Mouse (Mus musculus): ENCODE data around the gene Vkorc1. TPM values are rescaled to one million over a fixed set of nuclear protein-coding genes. Genes with fewer than 3 reads are reported as not detected.

Gene Vkorc1
- polyA plus RNA-seq, 1 experiment, result 31.8 TPM

GRCm38 (mm10) chr7:127879301-127879700, 16.1 kb downstream of the Vkorc1 start:
- Histone ChIP-seq H3K36me3 (ENCODE audit: control insufficient read depth, insufficient read depth, low read length, poor library complexity, severe bottlenecking) (peaks cover 41% of the 10 kb centered on the region), H3K9ac (ENCODE audit: low read depth, poor library complexity, severe bottlenecking) (no peak overlapping the region), H3K27me3 (ENCODE audit: control insufficient read depth, insufficient read depth, low read length, poor library complexity, severe bottlenecking) (no peaks in the 10 kb centered on the region), H3K4me1 (ENCODE audit: control insufficient read depth, insufficient read depth, low read length) (no peaks in the 10 kb centered on the region), H3K9me3 (replicated peaks; ENCODE audit: control insufficient read depth, insufficient read depth, low read length, poor library complexity, severe bottlenecking) (no peaks in the 10 kb centered on the region), H3K27ac (ENCODE audit: insufficient read depth, low read length) (no peak overlapping the region), H3K4me3 (ENCODE audit: low read depth, low read length) (no peak overlapping the region)
- no peak for TF ChIP-seq EP300 (IDR thresholded peaks at IDR 0.05; ENCODE audit: insufficient read depth, low read depth, low read length)
- TF ChIP-seq CTCF (IDR thresholded peaks at IDR 0.05; ENCODE audit: low read depth, low read length), result no peak
- no peak for TF ChIP-seq POLR2A (IDR thresholded peaks at IDR 0.05; ENCODE audit: insufficient read depth, low read length)

DNA sequence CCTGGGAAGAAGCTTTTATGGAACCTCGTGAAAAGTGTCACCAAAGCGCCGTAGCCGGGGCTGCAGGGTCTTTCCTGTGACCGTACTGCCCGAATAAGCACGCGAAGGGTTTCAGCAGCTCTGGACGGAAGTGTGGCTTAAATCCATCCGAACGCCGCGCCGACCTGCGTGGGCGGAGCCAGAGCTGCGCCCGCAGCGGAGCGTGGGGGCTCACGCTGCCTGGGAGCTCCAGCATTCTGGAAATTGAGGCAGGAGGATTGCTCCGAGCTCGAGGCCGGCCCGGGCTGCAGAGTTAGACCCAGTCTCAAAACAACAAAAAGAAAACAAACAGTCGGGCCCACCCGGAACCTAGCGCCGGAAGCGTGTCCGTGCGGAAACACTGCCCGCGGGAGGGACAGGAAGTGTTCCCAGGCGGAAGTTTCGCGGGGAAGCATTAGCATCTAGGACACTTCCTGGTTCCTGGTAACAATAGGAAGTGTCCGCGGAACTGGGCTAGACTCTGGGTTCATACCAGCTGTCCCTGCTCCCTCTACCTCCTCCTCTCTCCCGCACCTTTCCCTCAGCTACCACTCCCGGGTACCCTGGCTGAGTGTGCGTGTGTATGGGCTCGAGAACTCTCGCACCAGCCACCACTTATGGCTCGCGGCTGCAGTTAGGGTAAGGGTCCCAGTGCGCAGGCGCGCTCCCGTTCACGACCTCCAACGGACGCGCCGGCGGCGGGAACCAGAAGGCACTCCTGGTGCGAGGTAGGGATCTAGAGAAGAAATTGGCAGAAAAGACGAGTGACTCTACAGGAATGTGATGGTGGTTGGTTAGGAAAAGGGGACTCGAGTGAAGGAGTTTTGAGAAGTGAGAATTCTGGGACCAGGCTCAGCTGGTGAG, 18.7 kb downstream of the Vkorc1 start, which contains the start of gene Zfp668:
TSS of gene Zfp668 (minus strand) at position 362 of the 882 bp plus-strand sequence.
- H3K9ac ChIP-seq (ENCODE audit: low read depth, poor library complexity, severe bottlenecking), result peak within 1 kb of the TSS; percentile 95
- peaks cover 29% of the 10 kb centered on the region for H3K36me3 ChIP-seq (ENCODE audit: control insufficient read depth, insufficient read depth, low read length, poor library complexity, severe bottlenecking)
- peak within 1 kb of the TSS; percentile 60 for H3K27ac ChIP-seq (ENCODE audit: insufficient read depth, low read length)
- H3K4me3 ChIP-seq (ENCODE audit: low read depth, low read length), result peak within 1 kb of the TSS; percentile 86
- H3K9me3 ChIP-seq (replicated peaks; ENCODE audit: control insufficient read depth, insufficient read depth, low read length, poor library complexity, severe bottlenecking), result no peaks in the 10 kb centered on the region
- H3K27me3 ChIP-seq (ENCODE audit: control insufficient read depth, insufficient read depth, low read length, poor library complexity, severe bottlenecking), result no peaks in the 10 kb centered on the region
- H3K4me1 ChIP-seq (ENCODE audit: control insufficient read depth, insufficient read depth, low read length), result no peaks in the 10 kb centered on the region
- no peak for TF ChIP-seq EP300 (IDR thresholded peaks at IDR 0.05; ENCODE audit: insufficient read depth, low read depth, low read length)
- peak; percentile 46 for TF ChIP-seq POLR2A (IDR thresholded peaks at IDR 0.05; ENCODE audit: insufficient read depth, low read length)
- TF ChIP-seq CTCF (IDR thresholded peaks at IDR 0.05; ENCODE audit: low read depth, low read length), result no peak

- H3K9ac ChIP-seq (ENCODE audit: low read depth, poor library complexity, severe bottlenecking), result peak within 1 kb of the TSS; percentile 95
- H3K27ac ChIP-seq (ENCODE audit: insufficient read depth, low read length), result peak within 1 kb of the TSS; percentile 60
- H3K36me3 ChIP-seq (ENCODE audit: control insufficient read depth, insufficient read depth, low read length, poor library complexity, severe bottlenecking), result peaks cover 23% of the 10 kb centered on the region
- no peaks in the 10 kb centered on the region for H3K9me3 ChIP-seq (replicated peaks; ENCODE audit: control insufficient read depth, insufficient read depth, low read length, poor library complexity, severe bottlenecking)
- H3K4me1 ChIP-seq (ENCODE audit: control insufficient read depth, insufficient read depth, low read length), result no peaks in the 10 kb centered on the region
- H3K27me3 ChIP-seq (ENCODE audit: control insufficient read depth, insufficient read depth, low read length, poor library complexity, severe bottlenecking), result no peaks in the 10 kb centered on the region
- TF ChIP-seq POLR2A (IDR thresholded peaks at IDR 0.05; ENCODE audit: insufficient read depth, low read length) (no peak), CTCF (IDR thresholded peaks at IDR 0.05; ENCODE audit: low read depth, low read length) (no peak), EP300 (IDR thresholded peaks at IDR 0.05; ENCODE audit: insufficient read depth, low read depth, low read length) (no peak)
- peak within 1 kb of the TSS; percentile 86 for H3K4me3 ChIP-seq (ENCODE audit: low read depth, low read length)
These were observed 19.4 kb downstream of the Vkorc1 start, which contains the start of gene Zfp646 for GRCm38 (mm10) chr7:127876041-127876466. Gene Zfp646, plus strand, starts transcription at chr7:127876221.

DNA sequence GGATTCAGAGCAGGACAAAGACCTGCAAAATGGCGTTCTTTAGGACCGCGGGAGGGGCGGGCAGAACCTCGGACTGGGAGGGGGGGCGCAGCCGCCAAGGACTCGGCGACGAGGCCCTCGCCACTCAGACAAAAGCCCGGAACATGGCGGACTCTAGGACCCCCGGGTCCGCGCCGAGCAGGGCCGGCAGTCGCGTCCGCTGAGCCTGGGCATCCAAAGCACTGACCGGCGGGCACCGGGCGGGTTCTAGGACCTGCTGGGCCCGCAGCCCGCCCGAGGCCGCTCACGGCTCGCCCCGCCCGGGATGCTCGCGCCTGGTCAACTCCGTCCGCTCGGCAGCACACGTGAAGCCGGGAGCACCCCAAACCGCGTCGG, 19.8 kb downstream of the Vkorc1 start:
- Histone ChIP-seq H3K4me3 (ENCODE audit: low read depth, low read length) (peak overlapping the region; percentile 86), H3K36me3 (ENCODE audit: control insufficient read depth, insufficient read depth, low read length, poor library complexity, severe bottlenecking) (peaks cover 18% of the 10 kb centered on the region), H3K9me3 (replicated peaks; ENCODE audit: control insufficient read depth, insufficient read depth, low read length, poor library complexity, severe bottlenecking) (no peaks in the 10 kb centered on the region), H3K27me3 (ENCODE audit: control insufficient read depth, insufficient read depth, low read length, poor library complexity, severe bottlenecking) (no peaks in the 10 kb centered on the region), H3K27ac (ENCODE audit: insufficient read depth, low read length) (peak overlapping the region; percentile 60), H3K9ac (ENCODE audit: low read depth, poor library complexity, severe bottlenecking) (peak overlapping the region; percentile 95), H3K4me1 (ENCODE audit: control insufficient read depth, insufficient read depth, low read length) (no peaks in the 10 kb centered on the region)
- TF ChIP-seq CTCF (IDR thresholded peaks at IDR 0.05; ENCODE audit: low read depth, low read length) (no peak), POLR2A (IDR thresholded peaks at IDR 0.05; ENCODE audit: insufficient read depth, low read length) (no peak), EP300 (IDR thresholded peaks at IDR 0.05; ENCODE audit: insufficient read depth, low read depth, low read length) (no peak)

- TF ChIP-seq EP300 (IDR thresholded peaks at IDR 0.05; ENCODE audit: insufficient read depth, low read depth, low read length), result no peak
- no peak for TF ChIP-seq CTCF (IDR thresholded peaks at IDR 0.05; ENCODE audit: low read depth, low read length)
- no peak for TF ChIP-seq POLR2A (IDR thresholded peaks at IDR 0.05; ENCODE audit: insufficient read depth, low read length)
- H3K9ac ChIP-seq (ENCODE audit: low read depth, poor library complexity, severe bottlenecking), result peak overlapping the region; percentile 95
- H3K4me3 ChIP-seq (ENCODE audit: low read depth, low read length), result peak overlapping the region; percentile 86
- peaks cover 12% of the 10 kb centered on the region for H3K36me3 ChIP-seq (ENCODE audit: control insufficient read depth, insufficient read depth, low read length, poor library complexity, severe bottlenecking)
- H3K27me3 ChIP-seq (ENCODE audit: control insufficient read depth, insufficient read depth, low read length, poor library complexity, severe bottlenecking), result no peaks in the 10 kb centered on the region
- no peaks in the 10 kb centered on the region for H3K4me1 ChIP-seq (ENCODE audit: control insufficient read depth, insufficient read depth, low read length)
- no peaks in the 10 kb centered on the region for H3K9me3 ChIP-seq (replicated peaks; ENCODE audit: control insufficient read depth, insufficient read depth, low read length, poor library complexity, severe bottlenecking)
- peak overlapping the region; percentile 21 for H3K27ac ChIP-seq (ENCODE audit: insufficient read depth, low read length)
These were observed 20.4 kb downstream of the Vkorc1 start for GRCm38 (mm10) chr7:127874812-127875626.
